Mouse (Mus musculus): ENCODE measurements around the gene Tgfbr3.
A peak's percentile ranks its signal among the peaks of the same experiment; 100 is the strongest.

The Tgfbr3 gene

GRCm38 (mm10) chr5:107112656-107113275 lies 176.7 kb downstream of the Tgfbr3 start:
- no peak for DNase-seq (ENCODE audit: low read depth, low spot score)

- no peak for DNase-seq (ENCODE audit: low read depth, low spot score)
Measured at GRCm38 (mm10) chr5:107111802-107112201, 177.6 kb downstream of the Tgfbr3 start.

DNA sequence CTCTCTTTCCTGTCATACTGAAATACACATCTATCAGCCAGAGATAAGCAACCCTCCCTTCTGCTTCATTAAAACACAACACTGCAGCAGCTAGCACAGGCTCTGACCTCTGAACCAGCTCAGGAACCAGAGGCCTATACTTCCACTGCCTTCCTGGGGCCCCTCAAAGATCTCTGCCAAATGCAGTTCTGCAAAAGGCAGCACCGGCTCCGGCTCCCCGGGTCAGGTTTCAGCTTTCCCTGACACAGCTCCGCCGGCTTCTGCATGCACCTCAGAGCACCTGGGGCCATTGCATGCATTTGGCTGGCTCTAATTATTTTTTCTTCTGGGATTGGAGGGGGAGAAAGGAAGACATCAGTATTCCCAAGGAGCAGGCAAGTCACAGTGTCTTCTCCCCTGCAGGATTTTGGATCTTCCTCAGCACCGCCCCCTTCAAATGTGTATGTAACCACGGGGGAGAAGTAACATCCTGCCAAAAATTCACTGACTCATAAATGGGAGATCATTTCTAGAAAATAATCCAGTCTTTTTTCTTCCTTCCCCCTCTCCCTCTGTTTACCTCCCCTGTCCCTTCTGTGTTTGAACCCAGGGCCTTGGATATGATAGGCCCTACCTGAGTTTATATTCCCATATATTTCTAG lies 178.4 kb downstream of the Tgfbr3 start:
- DNase-seq (ENCODE audit: low read depth, low spot score) = peak; percentile 62

DNA sequence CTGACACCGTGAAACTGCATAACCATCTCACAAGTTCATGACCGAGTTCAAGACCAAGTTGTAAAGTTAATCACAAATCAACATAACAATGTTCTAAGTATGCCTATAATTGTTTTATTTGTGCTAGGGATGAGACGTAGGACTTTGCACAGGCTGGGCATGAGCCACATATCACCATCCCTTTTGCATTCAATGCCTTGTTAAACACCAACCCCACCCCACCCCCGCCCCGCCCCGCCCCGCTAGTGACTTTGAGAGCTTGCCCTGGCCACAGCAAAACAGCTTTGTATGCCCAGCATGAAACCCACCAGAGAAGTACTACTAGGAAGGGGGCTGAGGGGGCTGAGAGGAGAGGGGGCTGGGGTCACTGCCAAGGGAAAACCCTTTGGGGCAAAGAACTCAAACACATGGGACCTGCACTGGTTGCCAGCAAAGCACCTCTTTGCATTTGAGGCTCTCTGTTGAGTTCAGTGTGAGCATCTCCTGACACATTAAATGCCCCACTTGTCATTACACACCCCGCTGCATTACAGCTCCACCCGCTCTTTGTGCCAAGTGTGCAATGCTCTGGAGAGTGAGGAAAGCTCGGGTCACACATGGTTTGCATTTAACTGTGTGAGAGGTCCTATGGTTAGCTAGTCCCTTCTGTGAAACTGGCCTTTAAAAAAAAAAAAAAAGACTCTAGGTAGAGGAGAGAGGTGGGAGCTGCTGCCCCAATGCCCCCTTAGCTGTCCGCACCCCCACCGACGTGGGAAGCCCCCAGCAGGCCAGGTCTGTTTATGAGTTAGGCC lies 179.1 kb downstream of the Tgfbr3 start:
- peak; percentile 61 for DNase-seq (ENCODE audit: low read depth, low spot score)

- DNase-seq (ENCODE audit: low read depth, low spot score) = no peak
Measured at GRCm38 (mm10) chr5:107109416-107109815, 180.0 kb downstream of the Tgfbr3 start.

DNA sequence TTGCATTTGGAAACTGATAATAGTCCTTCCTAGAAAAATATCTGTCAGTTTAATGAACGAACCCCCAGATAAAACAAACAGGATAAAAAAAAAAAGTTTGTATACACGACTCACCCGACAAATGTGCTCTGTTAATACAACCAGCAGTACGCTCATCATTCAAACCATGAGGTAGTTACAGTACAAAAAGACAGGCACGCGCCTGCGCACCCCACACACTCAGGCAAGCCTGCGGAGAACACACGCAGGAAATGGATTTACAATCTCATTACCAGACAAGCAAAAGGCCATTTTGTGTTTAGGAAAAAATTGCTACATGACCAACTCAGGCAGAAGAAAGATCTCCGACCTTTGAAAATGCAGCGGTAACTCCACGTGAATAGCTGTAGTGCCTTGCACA lies 182.6 kb downstream of the Tgfbr3 start:
- no peak for DNase-seq (ENCODE audit: low read depth, low spot score)

DNA sequence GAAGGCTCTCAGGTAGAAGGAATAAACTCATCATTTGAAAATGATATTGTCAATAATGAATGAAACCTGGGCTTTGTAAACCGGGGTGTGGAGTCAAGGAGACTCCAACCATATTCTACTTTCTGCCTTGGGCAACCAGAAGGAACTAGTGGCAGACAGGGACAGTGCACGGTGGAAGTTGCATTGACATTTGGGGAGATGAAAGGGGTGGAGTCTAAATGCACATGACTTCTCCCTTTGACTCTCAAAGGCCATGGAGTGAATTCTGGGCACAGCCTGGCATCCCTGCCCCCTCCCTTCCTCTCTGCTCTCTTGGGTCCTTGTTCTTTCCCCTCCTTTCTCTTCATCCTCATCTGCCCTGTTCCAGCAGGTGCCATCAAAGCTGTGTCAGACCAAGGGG lies 183.3 kb downstream of the Tgfbr3 start:
- no peak for DNase-seq (ENCODE audit: low read depth, low spot score)

GRCm38 (mm10) chr5:107103591-107103990 lies 185.8 kb downstream of the Tgfbr3 start:
- DNase-seq (ENCODE audit: low read depth, low spot score) = no peak

DNA sequence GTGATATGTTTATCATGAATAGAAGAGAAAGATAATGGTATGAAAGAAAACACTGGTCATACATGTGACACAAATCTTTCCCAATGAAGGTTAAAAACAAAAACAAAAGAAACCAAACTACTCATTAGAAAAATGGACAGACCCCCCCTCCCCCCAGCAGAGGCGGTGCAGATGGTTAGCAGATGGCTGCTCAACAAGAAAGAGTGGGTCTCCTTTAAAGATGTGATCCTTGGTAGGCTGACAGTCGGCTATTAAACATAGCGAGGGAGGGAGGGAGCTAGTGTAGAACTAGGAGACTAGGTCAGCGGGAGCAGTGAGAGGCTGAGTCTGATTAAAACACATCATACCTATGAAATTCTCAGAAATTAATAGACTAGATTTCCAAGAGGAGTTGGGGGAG lies 186.5 kb downstream of the Tgfbr3 start:
- no peak for DNase-seq (ENCODE audit: low read depth, low spot score)

- DNase-seq (ENCODE audit: low read depth, low spot score) = no peak
Measured at GRCm38 (mm10) chr5:107101684-107102083, 187.7 kb downstream of the Tgfbr3 start.

GRCm38 (mm10) chr5:107101135-107101534 lies 188.3 kb downstream of the Tgfbr3 start:
- no peak for DNase-seq (ENCODE audit: low read depth, low spot score)

- DNase-seq (ENCODE audit: low read depth, low spot score) = no peak
Measured at GRCm38 (mm10) chr5:107099634-107100033, 189.8 kb downstream of the Tgfbr3 start.

DNA sequence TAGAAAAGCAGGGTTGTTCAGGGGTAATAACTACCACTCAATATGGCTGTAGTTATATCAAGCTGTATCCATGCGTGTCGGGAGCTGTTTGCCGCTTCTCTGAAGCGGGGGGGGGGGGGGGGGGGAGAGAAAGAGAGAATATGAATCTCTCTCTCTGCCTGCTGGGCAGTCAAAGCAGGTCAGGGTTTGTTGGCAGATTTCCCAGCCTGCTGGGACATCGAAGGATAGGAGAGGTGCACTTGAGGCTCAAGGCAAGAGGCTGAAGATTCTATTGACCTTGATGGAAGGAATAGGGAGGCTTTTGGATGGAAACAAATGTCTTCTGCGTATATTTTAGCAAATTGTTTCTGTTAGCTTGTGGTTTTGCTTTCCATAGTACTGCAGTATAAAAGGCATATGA lies 190.4 kb downstream of the Tgfbr3 start:
- no peak for DNase-seq (ENCODE audit: low read depth, low spot score)

GRCm38 (mm10) chr5:107098007-107098406 lies 191.4 kb downstream of the Tgfbr3 start:
- no peak for DNase-seq (ENCODE audit: low read depth, low spot score)

GRCm38 (mm10) chr5:107097314-107097713 lies 192.1 kb downstream of the Tgfbr3 start:
- DNase-seq (ENCODE audit: low read depth, low spot score) = no peak

DNA sequence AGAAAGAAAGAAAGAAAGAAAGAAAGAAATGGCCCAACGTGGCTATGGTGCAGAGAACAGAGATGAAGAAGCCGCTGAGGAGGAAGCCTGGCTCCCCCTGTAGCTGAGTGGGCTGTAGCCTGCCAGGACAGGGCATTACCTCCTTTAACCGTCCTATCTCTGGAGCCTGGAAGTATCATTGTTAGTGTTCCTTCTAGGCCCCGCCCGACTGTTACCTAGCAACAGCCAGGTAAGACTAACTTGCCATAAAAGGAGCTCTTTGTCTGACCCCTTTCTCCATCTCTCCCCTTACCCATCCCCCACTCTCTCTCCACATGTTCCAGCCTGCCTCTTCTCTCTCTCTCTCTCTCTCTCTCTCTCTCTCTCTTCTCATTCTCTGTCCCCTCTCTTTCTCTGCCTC lies 195.2 kb downstream of the Tgfbr3 start:
- DNase-seq (ENCODE audit: low read depth, low spot score) = no peak

- no peak for DNase-seq (ENCODE audit: low read depth, low spot score)
Measured at GRCm38 (mm10) chr5:107093253-107093652, 196.2 kb downstream of the Tgfbr3 start.

DNA sequence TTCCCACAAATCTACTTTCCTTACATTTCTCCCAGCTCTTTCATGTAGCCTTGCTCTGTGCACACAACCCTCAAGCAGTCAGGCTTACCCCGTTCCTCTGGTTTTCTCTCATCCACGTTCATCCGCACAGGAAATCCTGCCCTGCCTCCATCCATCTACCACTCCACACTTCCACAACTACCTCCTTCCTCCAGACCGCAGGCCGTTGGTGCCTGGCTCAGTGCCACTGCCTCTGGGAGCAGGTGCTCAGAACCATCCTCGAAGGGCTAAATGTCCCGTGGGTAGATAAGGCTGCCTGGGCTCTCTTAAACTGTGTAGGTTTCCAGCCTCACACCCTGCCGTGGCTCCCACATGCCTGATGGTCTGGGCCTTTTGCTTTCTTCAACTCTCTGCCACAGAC lies 197.3 kb downstream of the Tgfbr3 start:
- no peak for DNase-seq (ENCODE audit: low read depth, low spot score)

DNA sequence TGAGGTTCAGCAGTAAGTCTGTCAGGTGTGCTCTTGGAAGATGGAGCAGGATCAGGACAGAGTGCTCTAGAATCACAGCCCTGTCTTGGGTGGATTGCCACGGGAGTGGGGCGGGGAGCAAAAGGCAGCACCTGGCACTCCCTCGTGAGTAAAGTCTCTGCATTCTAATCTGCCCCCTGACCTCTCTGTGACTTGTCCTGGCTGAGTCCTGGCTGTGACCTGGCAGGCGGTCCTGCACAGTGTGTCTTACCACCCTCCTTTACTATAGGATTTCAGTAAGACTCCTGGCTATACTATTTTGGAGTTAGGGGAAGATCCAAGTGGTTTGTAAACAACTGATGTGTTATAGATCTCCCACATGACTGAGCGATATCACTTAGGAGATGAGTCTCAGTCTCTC lies 199.5 kb downstream of the Tgfbr3 start:
- DNase-seq (ENCODE audit: low read depth, low spot score) = no peak

GRCm38 (mm10) chr5:107087829-107088808 lies 201.3 kb downstream of the Tgfbr3 start:
- no peak for DNase-seq (ENCODE audit: low read depth, low spot score)

GRCm38 (mm10) chr5:107087291-107087690 lies 202.1 kb downstream of the Tgfbr3 start:
- no peak for DNase-seq (ENCODE audit: low read depth, low spot score)

DNA sequence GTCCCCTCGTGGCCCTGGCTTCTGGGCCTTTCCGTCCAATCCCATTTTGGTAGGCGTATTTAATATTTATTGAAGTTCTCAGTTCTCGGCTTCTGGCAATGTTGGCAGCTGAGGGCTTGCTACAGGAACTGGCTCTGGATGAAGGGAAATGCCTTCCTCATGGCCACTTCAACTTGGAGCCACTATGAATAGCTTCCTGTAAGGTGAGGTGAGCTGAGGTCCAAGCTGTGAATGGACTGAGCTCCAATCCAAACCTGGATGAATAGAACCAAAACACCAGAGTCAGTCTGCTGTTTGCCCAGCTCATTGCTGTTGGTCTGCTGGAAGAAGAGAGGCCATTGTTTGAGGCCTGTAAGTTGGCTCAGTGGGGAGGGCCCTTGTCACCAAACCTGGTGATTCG lies 203.3 kb downstream of the Tgfbr3 start:
- no peak for DNase-seq (ENCODE audit: low read depth, low spot score)

Data from mesoderm, embryonic 11.5 days (tissue).